Mouse (Mus musculus) left cerebral cortex, adult 9 months (tissue): Measurements from ENCODE around the gene Tmem196.

Source experiments
- DNase-seq, 2 experiments: peaks; one replicate each; pipeline ENCODE4 v3.0.0; 2022; ENCODE audit warnings: low spot score in 2 of 2

Tmem196 gene

GRCm38 (mm10) chr12:119945589-119946310 is at the start of gene Tmem196:
Gene Tmem196, plus strand, starts transcription at chr12:119945822.
- peak in 1 of 2 experiments; percentile 30 for DNase-seq

- DNase-seq: peak in 1 of 2 experiments; percentile 4
Measured at GRCm38 (mm10) chr12:119946311-119946692, 680 bp downstream of the Tmem196 start.

- no peak for DNase-seq
Measured at GRCm38 (mm10) chr12:119957041-119957440, 11.4 kb downstream of the Tmem196 start.

GRCm38 (mm10) chr12:119960730-119961129 is 15.1 kb downstream of the Tmem196 start:
- DNase-seq: peak in 1 of 2 experiments; percentile 62

- DNase-seq: no peak
Measured at GRCm38 (mm10) chr12:119965373-119965772, 19.8 kb downstream of the Tmem196 start.

- no peak for DNase-seq
Measured at GRCm38 (mm10) chr12:119970068-119970467, 24.4 kb downstream of the Tmem196 start.

GRCm38 (mm10) chr12:119981731-119982130 is 36.1 kb downstream of the Tmem196 start:
- peak in 1 of 2 experiments; percentile 64 for DNase-seq

- DNase-seq: no peak
Measured at GRCm38 (mm10) chr12:119998267-119998666, 52.6 kb downstream of the Tmem196 start.

GRCm38 (mm10) chr12:120004280-120004679 is 58.7 kb downstream of the Tmem196 start:
- no peak for DNase-seq

- DNase-seq: no peak
Measured at GRCm38 (mm10) chr12:120014768-120015167, 69.1 kb downstream of the Tmem196 start.

GRCm38 (mm10) chr12:120015201-120015600 is 69.6 kb downstream of the Tmem196 start:
- DNase-seq: no peak

GRCm38 (mm10) chr12:120028089-120028959 is 82.7 kb downstream of the Tmem196 start:
- DNase-seq: peak; percentile 58 to 70
